Mouse (Mus musculus) neural tube, embryonic 11.5 days (tissue): ENCODE data around the gene Ndufb7. TPM values are rescaled to one million over a fixed set of nuclear protein-coding genes. Genes with fewer than 3 reads are reported as not detected.

Experiments used
- ATAC-seq: fragments of 200-750 bp; cut with Nextera tagmentation; 2 replicates; pipeline ENCODE4 v1.8.0; 2017; ENCODE audit warnings: moderate number of reproducible peaks, mild to moderate bottlenecking, moderate TSS enrichment, moderate library complexity; ENCODE audit not compliant: insufficient read depth, low FRiP score, low TSS enrichment
- DNase-seq: peaks from one replicate; pipeline ENCODE4 v3.0.0-alpha.2; 2015; ENCODE audit warnings: low spot score
- H3K27ac ChIP-seq: fragments of 300-500 bp; sonication (generic); 2 replicates; pipeline ENCODE4 v1.5.1; 2014; ENCODE audit warnings: low read depth, mild to moderate bottlenecking, low read length
- H3K27me3 ChIP-seq: fragments of 300-500 bp; sonication (generic); 2 replicates; pipeline ENCODE4 v1.6.1; 2014; ENCODE audit warnings: mild to moderate bottlenecking, low read length, mixed read lengths; ENCODE audit not compliant: control insufficient read depth, insufficient read depth
- H3K36me3 ChIP-seq: fragments of 300-500 bp; sonication (generic); 2 replicates; pipeline ENCODE4 v1.6.1; 2014; ENCODE audit warnings: mild to moderate bottlenecking, low read length, moderate library complexity, mixed read lengths; ENCODE audit not compliant: control insufficient read depth, insufficient read depth
- H3K4me1 ChIP-seq: fragments of 300-500 bp; sonication (generic); 2 replicates; pipeline ENCODE4 v1.6.1; 2014; ENCODE audit warnings: low read length, mixed read lengths; ENCODE audit not compliant: control insufficient read depth, insufficient read depth
- H3K4me2 ChIP-seq: fragments of 300-500 bp; sonication (generic); 2 replicates; pipeline ENCODE4 v1.6.1; 2014; ENCODE audit warnings: low read depth, mild to moderate bottlenecking, moderate library complexity
- H3K4me3 ChIP-seq: fragments of 300-500 bp; sonication (generic); 2 replicates; pipeline ENCODE4 v1.5.1; 2014; ENCODE audit warnings: low read depth, low read length
- H3K9ac ChIP-seq: fragments of 300-500 bp; sonication (generic); 2 replicates; pipeline ENCODE4 v1.6.1; 2014; ENCODE audit warnings: mild to moderate bottlenecking, low read length
- H3K9me3 ChIP-seq: fragments of 300-500 bp; sonication (generic); 2 replicates; pipeline ENCODE4 v1.6.1; 2016; ENCODE audit warnings: low read length; ENCODE audit not compliant: control insufficient read depth
- WGBS: fragments of 180-500 bp; shearing (Covaris S2); extraction: QIAGEN DNeasy Blood & Tissue Kit; methylation state at CpG from one replicate; pipeline ENCODE4 v1.1.7; 2014; 5-methylcytosine and 5-hydroxymethylcytosine counted together
- polyA plus RNA-seq: library from polyadenylated mRNA; unstranded; fragments of >200 nt; fragmentation: Nextera tagmentation; extraction: Ambion mirVana; gene quantifications from 2 replicates; pipeline ENCODE4 v1.2.1, GENCODE M21; 2014

The Ndufb7 gene
- polyA plus RNA-seq, 1 experiment from 2014 or later: 326 TPM

DNA sequence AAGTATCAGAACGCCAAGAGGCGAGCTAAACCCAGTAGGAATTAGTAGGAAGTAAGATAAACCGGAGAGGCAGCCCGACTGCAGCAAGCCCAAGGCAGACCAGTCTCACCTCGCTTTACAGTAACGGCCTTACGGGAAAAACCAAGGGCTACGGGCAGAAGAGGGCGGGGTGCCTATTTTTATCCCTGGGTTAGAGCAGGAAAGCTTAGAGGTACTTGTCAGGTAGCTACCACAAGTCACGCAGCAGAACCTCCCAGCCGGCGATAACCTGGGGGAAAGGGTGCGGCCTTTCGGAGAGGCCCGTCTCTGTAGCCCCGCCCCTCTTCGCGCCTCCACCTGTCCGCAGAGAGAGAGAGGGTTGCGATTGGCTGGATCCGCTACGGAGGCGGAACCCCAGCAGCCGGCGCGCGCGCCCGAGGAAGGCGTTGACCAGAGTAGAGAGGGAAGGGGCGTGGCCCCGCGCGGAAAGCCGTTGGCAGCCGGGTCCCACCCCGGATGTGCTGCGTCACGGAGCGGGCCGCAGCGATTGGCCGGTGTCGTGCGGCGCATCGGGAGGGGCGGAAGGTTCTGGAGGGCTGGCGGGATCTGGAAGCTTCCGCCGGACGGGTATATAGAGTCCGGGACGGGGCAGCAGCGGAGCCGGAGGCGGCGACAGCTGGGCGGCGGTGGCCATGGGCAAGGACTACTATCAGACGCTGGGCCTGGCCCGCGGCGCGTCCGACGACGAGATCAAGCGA is 41.4 kb downstream of the Ndufb7 start, which contains the start of the genes Tecr and Dnajb1:
TSS of gene Tecr (minus strand) at position 311 of the 737 bp plus-strand sequence.
TSS of gene Dnajb1 (plus strand) at position 533 of the 737 bp plus-strand sequence.
- Histone ChIP-seq H3K9me3 (no peaks in the 10 kb centered on the region), H3K4me1 (peaks cover 17% of the 10 kb centered on the region), H3K9ac (peak within 1 kb of the TSS; percentile 91), H3K27me3 (no peaks in the 10 kb centered on the region), H3K4me2 (peak within 1 kb of the TSS; percentile 70), H3K4me3 (peak within 1 kb of the TSS; percentile 83), H3K36me3 (peaks cover 13% of the 10 kb centered on the region), H3K27ac (peak within 1 kb of the TSS; percentile 93)
- ATAC-seq (peak; percentile 96), DNase-seq (peak; percentile 100)
- WGBS: under 1% methylated on average over 57 of the region's 69 CpGs

DNA sequence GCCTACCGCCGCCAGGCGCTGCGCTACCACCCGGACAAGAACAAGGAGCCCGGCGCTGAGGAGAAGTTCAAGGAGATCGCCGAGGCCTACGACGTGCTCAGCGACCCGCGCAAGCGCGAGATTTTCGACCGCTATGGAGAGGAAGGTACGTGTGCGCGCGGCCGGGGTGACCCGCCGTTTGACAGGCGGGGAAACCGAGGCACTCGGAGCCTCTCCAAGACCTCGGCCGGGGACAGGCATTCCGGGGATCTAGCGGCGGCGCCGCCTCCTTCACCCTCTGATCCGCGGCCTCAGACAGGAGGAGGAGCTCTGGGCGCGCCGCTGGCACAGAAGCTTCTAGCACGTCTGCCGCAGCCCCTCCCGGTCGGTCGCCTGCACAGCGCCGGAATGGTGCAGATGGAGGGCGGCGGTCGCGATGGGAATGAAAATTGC is 41.9 kb downstream of the Ndufb7 start:
- Histone ChIP-seq H3K27me3 (no peaks in the 10 kb centered on the region), H3K27ac (peak overlapping the region; percentile 93), H3K4me3 (peak overlapping the region; percentile 83), H3K9me3 (no peaks in the 10 kb centered on the region), H3K4me2 (peak overlapping the region; percentile 70), H3K9ac (peak overlapping the region; percentile 91), H3K36me3 (peaks cover 13% of the 10 kb centered on the region), H3K4me1 (peaks cover 17% of the 10 kb centered on the region)
- ATAC-seq (peak; percentile 69), DNase-seq (peak; percentile 81)
- WGBS: under 1% methylated on average over 51 of the region's 51 CpGs

GRCm38 (mm10) chr8:83609086-83609485 is 42.6 kb downstream of the Ndufb7 start:
- Histone ChIP-seq H3K36me3 (peaks cover 13% of the 10 kb centered on the region), H3K9me3 (no peaks in the 10 kb centered on the region), H3K27ac (peak overlapping the region; percentile 93; the same call in 1 of the 2 replicates), H3K4me3 (peak overlapping the region; percentile 83), H3K4me1 (peaks cover 17% of the 10 kb centered on the region), H3K9ac (peak overlapping the region; percentile 91), H3K4me2 (peak overlapping the region; percentile 70), H3K27me3 (no peaks in the 10 kb centered on the region)
- DNase-seq (no peak), ATAC-seq (no peak)
- 40% methylated on average over 9 of the region's 9 CpGs for WGBS

GRCm38 (mm10) chr8:83609547-83610180 is 43.2 kb downstream of the Ndufb7 start:
- H3K9ac ChIP-seq: peak overlapping the region; percentile 91
- H3K4me1 ChIP-seq: peaks cover 17% of the 10 kb centered on the region
- peaks cover 13% of the 10 kb centered on the region for H3K36me3 ChIP-seq
- peak overlapping the region; percentile 83 for H3K4me3 ChIP-seq
- ATAC-seq (no peak), DNase-seq (no peak)
- no peaks in the 10 kb centered on the region for H3K27me3 ChIP-seq
- no peak overlapping the region for H3K27ac ChIP-seq
- WGBS: 94% methylated on average over 10 of the region's 10 CpGs
- H3K4me2 ChIP-seq: peak overlapping the region; percentile 70
- no peaks in the 10 kb centered on the region for H3K9me3 ChIP-seq

GRCm38 (mm10) chr8:83611921-83612320 is 45.5 kb downstream of the Ndufb7 start:
- peaks cover 17% of the 10 kb centered on the region for H3K4me1 ChIP-seq
- no peak overlapping the region for H3K9ac ChIP-seq
- ATAC-seq (no peak), DNase-seq (no peak)
- 87% methylated on average over 4 of the region's 4 CpGs for WGBS
- H3K36me3 ChIP-seq: peaks cover 13% of the 10 kb centered on the region
- H3K27me3 ChIP-seq: no peaks in the 10 kb centered on the region
- no peak overlapping the region for H3K4me3 ChIP-seq
- H3K4me2 ChIP-seq: no peak overlapping the region
- H3K9me3 ChIP-seq: no peaks in the 10 kb centered on the region
- no peak overlapping the region for H3K27ac ChIP-seq

GRCm38 (mm10) chr8:83613695-83614094 is 47.2 kb downstream of the Ndufb7 start:
- WGBS: 98% methylated on average over 4 of the region's 4 CpGs
- no peak for ATAC-seq
- no peaks in the 10 kb centered on the region for H3K9me3 ChIP-seq
- H3K27ac ChIP-seq: no peak overlapping the region
- peaks cover 13% of the 10 kb centered on the region for H3K36me3 ChIP-seq
- peaks cover 11% of the 10 kb centered on the region for H3K4me1 ChIP-seq
- H3K4me2 ChIP-seq: no peak overlapping the region
- no peaks in the 10 kb centered on the region for H3K27me3 ChIP-seq
- H3K4me3 ChIP-seq: no peak overlapping the region
- no peak overlapping the region for H3K9ac ChIP-seq
- DNase-seq: no peak

DNA sequence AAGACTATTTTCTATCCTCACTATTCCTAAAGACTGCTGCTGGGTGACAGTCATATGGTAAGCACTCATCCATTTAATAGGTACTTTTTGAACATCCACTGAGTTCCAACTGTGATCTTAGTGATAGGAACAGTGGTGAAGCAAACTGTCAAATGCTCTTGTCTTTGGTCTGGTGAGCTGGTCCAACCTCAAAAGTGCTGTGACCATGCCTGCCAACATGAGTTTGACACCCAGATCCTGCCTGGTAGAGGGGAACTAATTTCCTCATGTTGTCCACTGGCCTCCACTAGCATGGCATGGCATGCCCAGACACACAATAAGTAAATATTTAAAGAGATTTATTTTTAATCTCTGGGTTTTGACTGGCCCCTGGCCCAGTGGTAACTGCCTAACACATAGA is 50.2 kb downstream of the Ndufb7 start:
- ATAC-seq (no peak), DNase-seq (no peak)
- Histone ChIP-seq H3K27me3 (no peaks in the 10 kb centered on the region), H3K36me3 (0 out of 2 replicates have a peak, but pooled peaks cover 2% of the 10 kb centered on the region), H3K9me3 (no peaks in the 10 kb centered on the region), H3K9ac (no peak overlapping the region), H3K4me3 (no peak overlapping the region), H3K4me2 (no peak overlapping the region), H3K4me1 (no peaks in the 10 kb centered on the region), H3K27ac (no peak overlapping the region)

DNA sequence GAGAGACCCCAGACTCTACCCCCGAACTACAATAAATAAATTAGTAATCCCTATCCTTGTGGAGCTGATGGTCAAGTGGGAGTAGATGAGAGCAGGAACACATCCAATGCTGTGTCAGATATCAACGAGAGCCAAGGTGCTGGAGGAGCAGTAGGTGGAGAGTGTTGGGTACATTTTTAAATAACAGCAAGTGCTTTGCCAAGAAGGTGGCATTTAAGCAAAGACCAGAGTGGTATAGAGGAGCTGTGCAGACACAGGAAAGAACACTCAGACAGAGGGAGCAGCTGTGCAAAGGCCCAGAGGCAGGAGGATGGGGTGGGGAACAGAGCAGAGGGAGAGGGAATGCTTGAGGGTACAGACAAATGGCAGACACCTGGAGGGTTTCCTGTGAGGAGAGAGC is 50.6 kb downstream of the Ndufb7 start:
- no peak overlapping the region for H3K4me2 ChIP-seq
- 86% methylated on average over 2 of the region's 2 CpGs for WGBS
- H3K27me3 ChIP-seq: no peaks in the 10 kb centered on the region
- H3K4me1 ChIP-seq: no peaks in the 10 kb centered on the region
- H3K9me3 ChIP-seq: no peaks in the 10 kb centered on the region
- no peak for DNase-seq
- H3K36me3 ChIP-seq: no peaks in the 10 kb centered on the region
- ATAC-seq: no peak
- H3K9ac ChIP-seq: no peak overlapping the region
- no peak overlapping the region for H3K4me3 ChIP-seq
- H3K27ac ChIP-seq: no peak overlapping the region
